Mouse (Mus musculus) c-Kit-positive CD71-positive TER-119-negative erythroid progenitor cells, embryonic 14.5 days (primary cell): ENCODE measurements around the gene Rph3al.

Experiments
- DNase-seq: peaks from one replicate; pipeline ENCODE4 v3.0.0-alpha.2; 2013; ENCODE audit warnings: low read depth

Gene Rph3al

GRCm38 (mm10) chr11:75861213-75861612, 77.0 kb downstream of the Rph3al start:
- DNase-seq = no peak

- DNase-seq = no peak
Measured at GRCm38 (mm10) chr11:75859460-75859859, 78.8 kb downstream of the Rph3al start.

- no peak for DNase-seq
Measured at GRCm38 (mm10) chr11:75858975-75859374, 79.3 kb downstream of the Rph3al start.

- DNase-seq = no peak
Measured at GRCm38 (mm10) chr11:75857781-75858180, 80.4 kb downstream of the Rph3al start.

GRCm38 (mm10) chr11:75854327-75854726, 83.9 kb downstream of the Rph3al start:
- no peak for DNase-seq

GRCm38 (mm10) chr11:75853067-75853636, 85.1 kb downstream of the Rph3al start:
- no peak for DNase-seq

- DNase-seq = no peak
Measured at GRCm38 (mm10) chr11:75852485-75852884, 85.7 kb downstream of the Rph3al start.

- DNase-seq = no peak
Measured at GRCm38 (mm10) chr11:75849552-75849951, 88.7 kb downstream of the Rph3al start.

GRCm38 (mm10) chr11:75846589-75846988, 91.6 kb downstream of the Rph3al start:
- no peak for DNase-seq

- DNase-seq = no peak
Measured at GRCm38 (mm10) chr11:75845675-75846074, 92.6 kb downstream of the Rph3al start.

- no peak for DNase-seq
Measured at GRCm38 (mm10) chr11:75842904-75843619, 95.2 kb downstream of the Rph3al start.

- no peak for DNase-seq
Measured at GRCm38 (mm10) chr11:75841503-75841902, 96.7 kb downstream of the Rph3al start.

GRCm38 (mm10) chr11:75839536-75840430, 98.4 kb downstream of the Rph3al start:
- no peak for DNase-seq

GRCm38 (mm10) chr11:75838861-75839426, 99.3 kb downstream of the Rph3al start:
- DNase-seq = no peak

- no peak for DNase-seq
Measured at GRCm38 (mm10) chr11:75836240-75836610, 102.0 kb downstream of the Rph3al start.

GRCm38 (mm10) chr11:75835587-75836239, 102.5 kb downstream of the Rph3al start:
- DNase-seq = no peak

- no peak for DNase-seq
Measured at GRCm38 (mm10) chr11:75833081-75833480, 105.1 kb downstream of the Rph3al start.

- DNase-seq = no peak
Measured at GRCm38 (mm10) chr11:75830386-75830785, 107.8 kb downstream of the Rph3al start.

GRCm38 (mm10) chr11:75827414-75827813, 110.8 kb downstream of the Rph3al start:
- DNase-seq = no peak

- no peak for DNase-seq
Measured at GRCm38 (mm10) chr11:75823506-75823905, 114.7 kb downstream of the Rph3al start.

GRCm38 (mm10) chr11:75813085-75813484, 125.1 kb downstream of the Rph3al start:
- no peak for DNase-seq

GRCm38 (mm10) chr11:75811900-75812299, 126.3 kb downstream of the Rph3al start:
- DNase-seq = no peak
